Mouse (Mus musculus): ENCODE data around the gene Sema3g. TPM values are rescaled to one million over a fixed set of nuclear protein-coding genes. Genes with fewer than 3 reads are reported as not detected.

The Sema3g gene
- total RNA-seq, 1 experiment: 0.22 TPM

GRCm38 (mm10) chr14:31197547-31198516 lies 19.8 kb upstream of the Sema3g start:
- Histone ChIP-seq H3K9me3 (ENCODE audit: control insufficient read depth, insufficient read depth, low read depth, low read length) (no peaks in the 10 kb centered on the region), H3K4me3 (ENCODE audit: insufficient read depth in 1 of 2, low read depth in 1 of 2, low read length in 2 of 2, poor library complexity in 1 of 2, severe bottlenecking in 1 of 2) (no peak overlapping the region), H3K27ac (ENCODE audit: insufficient read depth, low read depth, low read length, poor library complexity, severe bottlenecking) (no peak overlapping the region), H3K4me1 (ENCODE audit: control insufficient read depth in 2 of 2, insufficient read depth in 2 of 2, low read length in 2 of 2, poor library complexity in 1 of 2) (no peaks in the 10 kb centered on the region), H3K9ac (ENCODE audit: insufficient read depth, low read depth, low read length, poor library complexity, severe bottlenecking) (peak overlapping the region; percentile 14; the same call in 1 of the 2 replicates), H3K36me3 (ENCODE audit: control insufficient read depth, insufficient read depth, low read length, poor library complexity, severe bottlenecking) (peaks cover 39% of the 10 kb centered on the region)
- TF ChIP-seq ZNF384 (IDR thresholded peaks at IDR 0.05; ENCODE audit: low read depth, low read length): no peak
- TF ChIP-seq HCFC1 (IDR thresholded peaks at IDR 0.05; ENCODE audit: borderline replicate concordance, insufficient read depth, low read length): no peak
- no peak for TF ChIP-seq CHD2 (IDR thresholded peaks at IDR 0.05; ENCODE audit: low read depth, low read length)
- TF ChIP-seq ZC3H11A (IDR thresholded peaks at IDR 0.05; ENCODE audit: borderline replicate concordance, low read depth, low read length): no peak
- TF ChIP-seq MAFK (IDR thresholded peaks at IDR 0.05; ENCODE audit: insufficient read depth, low read depth, low read length): no peak
- DNase-seq (ENCODE audit: low read depth, low spot score): no peak
- in situ Hi-C loops (cut with MboI; ENCODE audit: low sequenced_read_pairs in 2 of 2, unreplicated experiment in 2 of 2): no loop called here

DNA sequence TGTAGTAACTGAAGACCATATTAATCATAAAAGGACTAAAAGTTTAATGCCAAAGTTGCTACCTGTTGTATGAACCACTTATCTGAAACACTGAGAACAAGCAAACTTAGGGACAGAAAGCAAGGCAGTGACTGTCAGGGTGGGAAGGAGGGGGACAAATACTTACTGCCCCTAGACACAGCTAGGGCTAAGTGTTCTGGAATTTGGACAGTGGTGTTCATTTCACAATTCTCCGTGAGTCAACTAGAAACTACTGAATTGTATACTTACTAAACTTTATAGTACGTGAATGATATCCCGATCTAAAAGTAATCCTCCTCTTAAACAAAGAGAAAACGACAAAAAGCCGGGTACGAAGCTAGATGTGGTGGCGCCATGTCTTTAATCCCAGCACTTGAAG lies 18.1 kb upstream of the Sema3g start:
- no peak overlapping the region for H3K9ac ChIP-seq (ENCODE audit: insufficient read depth, low read depth, low read length, poor library complexity, severe bottlenecking)
- no peaks in the 10 kb centered on the region for H3K9me3 ChIP-seq (ENCODE audit: control insufficient read depth, insufficient read depth, low read depth, low read length)
- H3K27ac ChIP-seq (ENCODE audit: insufficient read depth, low read depth, low read length, poor library complexity, severe bottlenecking): no peak overlapping the region
- H3K4me3 ChIP-seq (ENCODE audit: insufficient read depth in 1 of 2, low read depth in 1 of 2, low read length in 2 of 2, poor library complexity in 1 of 2, severe bottlenecking in 1 of 2): no peak overlapping the region
- no peak for TF ChIP-seq MAFK (IDR thresholded peaks at IDR 0.05; ENCODE audit: insufficient read depth, low read depth, low read length)
- TF ChIP-seq CHD2 (IDR thresholded peaks at IDR 0.05; ENCODE audit: low read depth, low read length): no peak
- no peak for TF ChIP-seq ZNF384 (IDR thresholded peaks at IDR 0.05; ENCODE audit: low read depth, low read length)
- no peak for TF ChIP-seq ZC3H11A (IDR thresholded peaks at IDR 0.05; ENCODE audit: borderline replicate concordance, low read depth, low read length)
- no peak for TF ChIP-seq HCFC1 (IDR thresholded peaks at IDR 0.05; ENCODE audit: borderline replicate concordance, insufficient read depth, low read length)
- peaks cover 46% of the 10 kb centered on the region for H3K36me3 ChIP-seq (ENCODE audit: control insufficient read depth, insufficient read depth, low read length, poor library complexity, severe bottlenecking)
- peaks cover 0 to 2% of the 10 kb centered on the region in 2 experiments; a peak in 1 of 4 replicates for H3K4me1 ChIP-seq (ENCODE audit: control insufficient read depth in 2 of 2, insufficient read depth in 2 of 2, low read length in 2 of 2, poor library complexity in 1 of 2)
- DNase-seq (ENCODE audit: low read depth, low spot score): no peak
- in situ Hi-C loops (cut with MboI; ENCODE audit: low sequenced_read_pairs in 2 of 2, unreplicated experiment in 2 of 2): no loop called here

DNA sequence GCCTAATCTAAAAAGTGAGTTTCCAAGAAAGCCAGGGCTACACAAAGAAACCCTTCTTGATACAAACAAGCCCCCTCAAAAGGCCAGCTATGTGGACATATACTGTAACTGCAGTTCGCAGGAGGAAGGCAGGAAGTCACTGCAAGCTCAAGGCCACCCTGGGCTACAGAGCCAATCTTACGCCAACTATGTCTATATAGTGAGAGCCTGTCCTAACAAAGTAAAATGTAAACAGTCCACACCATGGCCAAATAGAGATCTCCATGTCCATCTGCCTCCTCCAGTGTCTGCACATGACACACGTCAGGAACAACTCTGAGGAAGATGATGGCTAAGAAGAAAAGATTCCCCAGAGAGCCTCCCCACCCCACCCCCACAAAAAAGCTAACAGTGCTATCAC lies 17.6 kb upstream of the Sema3g start:
- Histone ChIP-seq H3K4me3 (ENCODE audit: insufficient read depth in 1 of 2, low read depth in 1 of 2, low read length in 2 of 2, poor library complexity in 1 of 2, severe bottlenecking in 1 of 2) (no peak overlapping the region), H3K27ac (ENCODE audit: insufficient read depth, low read depth, low read length, poor library complexity, severe bottlenecking) (no peak overlapping the region), H3K9me3 (ENCODE audit: control insufficient read depth, insufficient read depth, low read depth, low read length) (no peaks in the 10 kb centered on the region), H3K9ac (ENCODE audit: insufficient read depth, low read depth, low read length, poor library complexity, severe bottlenecking) (no peak overlapping the region), H3K4me1 (ENCODE audit: control insufficient read depth in 2 of 2, insufficient read depth in 2 of 2, low read length in 2 of 2, poor library complexity in 1 of 2) (peaks cover 2 to 5% of the 10 kb centered on the region in 2 experiments; a peak in 2 of 4 replicates), H3K36me3 (ENCODE audit: control insufficient read depth, insufficient read depth, low read length, poor library complexity, severe bottlenecking) (peaks cover 42% of the 10 kb centered on the region)
- TF ChIP-seq ZC3H11A (IDR thresholded peaks at IDR 0.05; ENCODE audit: borderline replicate concordance, low read depth, low read length) (no peak), CHD2 (IDR thresholded peaks at IDR 0.05; ENCODE audit: low read depth, low read length) (no peak), MAFK (IDR thresholded peaks at IDR 0.05; ENCODE audit: insufficient read depth, low read depth, low read length) (no peak), ZNF384 (IDR thresholded peaks at IDR 0.05; ENCODE audit: low read depth, low read length) (no peak), HCFC1 (IDR thresholded peaks at IDR 0.05; ENCODE audit: borderline replicate concordance, insufficient read depth, low read length) (no peak)
- no peak for DNase-seq (ENCODE audit: low read depth, low spot score)
- in situ Hi-C loops (cut with MboI; ENCODE audit: low sequenced_read_pairs in 2 of 2, unreplicated experiment in 2 of 2): no loop called here

GRCm38 (mm10) chr14:31204844-31205243 lies 12.8 kb upstream of the Sema3g start:
- H3K4me1 ChIP-seq (ENCODE audit: control insufficient read depth in 2 of 2, insufficient read depth in 2 of 2, low read length in 2 of 2, poor library complexity in 1 of 2): peaks cover 2 to 7% of the 10 kb centered on the region in 2 experiments; a peak in 2 of 4 replicates
- peak overlapping the region; percentile 90 to 98 for H3K4me3 ChIP-seq (ENCODE audit: insufficient read depth in 1 of 2, low read depth in 1 of 2, low read length in 2 of 2, poor library complexity in 1 of 2, severe bottlenecking in 1 of 2)
- TF ChIP-seq CHD2 (IDR thresholded peaks at IDR 0.05; ENCODE audit: low read depth, low read length) (no peak), HCFC1 (IDR thresholded peaks at IDR 0.05; ENCODE audit: borderline replicate concordance, insufficient read depth, low read length) (no peak), ZNF384 (IDR thresholded peaks at IDR 0.05; ENCODE audit: low read depth, low read length) (no peak)
- H3K9me3 ChIP-seq (ENCODE audit: control insufficient read depth, insufficient read depth, low read depth, low read length): no peaks in the 10 kb centered on the region
- H3K27ac ChIP-seq (ENCODE audit: insufficient read depth, low read depth, low read length, poor library complexity, severe bottlenecking): no peak overlapping the region
- H3K9ac ChIP-seq (ENCODE audit: insufficient read depth, low read depth, low read length, poor library complexity, severe bottlenecking): peak overlapping the region; percentile 99; the same call in 1 of the 2 replicates
- DNase-seq (ENCODE audit: low read depth, low spot score): no peak
- in situ Hi-C loops (cut with MboI; ENCODE audit: low sequenced_read_pairs in 2 of 2, unreplicated experiment in 2 of 2): no loop called here
- peaks cover 32% of the 10 kb centered on the region for H3K36me3 ChIP-seq (ENCODE audit: control insufficient read depth, insufficient read depth, low read length, poor library complexity, severe bottlenecking)

Measured in ES-E14 (cell line).